Mouse (Mus musculus) midbrain, embryonic 10.5 days (tissue): Measurements from ENCODE around the gene Cbx4. TPM values are rescaled to one million over a fixed set of nuclear protein-coding genes. Genes with fewer than 3 reads are reported as not detected.

Source experiments
- DNase-seq: peaks from one replicate; pipeline ENCODE4 v3.0.0-alpha.2; 2017; ENCODE audit warnings: low spot score
- H3K27ac ChIP-seq: fragments of 300-500 bp; sonication (generic); replicated peaks from 2 replicates; pipeline ENCODE4 v1.5.1; 2016; ENCODE audit warnings: mild to moderate bottlenecking
- H3K27me3 ChIP-seq: fragments of 300-500 bp; sonication (generic); 2 replicates; pipeline ENCODE4 v1.6.1; 2016; ENCODE audit warnings: low read depth, mild to moderate bottlenecking; ENCODE audit not compliant: poor library complexity, severe bottlenecking
- H3K36me3 ChIP-seq: fragments of 300-500 bp; sonication (generic); 2 replicates; pipeline ENCODE4 v1.6.1; 2016; ENCODE audit warnings: mild to moderate bottlenecking, moderate library complexity
- H3K4me1 ChIP-seq: fragments of 300-500 bp; sonication (generic); 2 replicates; pipeline ENCODE4 v1.6.1; 2016
- H3K4me3 ChIP-seq: fragments of 300-500 bp; sonication (generic); 2 replicates; pipeline ENCODE4 v1.5.1; 2016; ENCODE audit warnings: mild to moderate bottlenecking, moderate library complexity
- H3K9me3 ChIP-seq: fragments of 300-500 bp; sonication (generic); replicated peaks from 2 replicates; pipeline ENCODE4 v1.6.1; 2016; ENCODE audit warnings: mild to moderate bottlenecking
- WGBS: fragments of 180-500 bp; shearing (Covaris S2); methylation state at CpG from one replicate; pipeline ENCODE4 v1.1.7; 2016; 5-methylcytosine and 5-hydroxymethylcytosine counted together
- polyA plus RNA-seq: library from polyadenylated mRNA; unstranded; fragments of >200 nt; fragmentation: Nextera tagmentation; extraction: Ambion mirVana; gene quantifications from 2 replicates; pipeline ENCODE4 v1.2.1, GENCODE M21; 2016

Gene Cbx4
- polyA plus RNA-seq, 1 experiment from 2014 or later = 5.1 TPM

DNA sequence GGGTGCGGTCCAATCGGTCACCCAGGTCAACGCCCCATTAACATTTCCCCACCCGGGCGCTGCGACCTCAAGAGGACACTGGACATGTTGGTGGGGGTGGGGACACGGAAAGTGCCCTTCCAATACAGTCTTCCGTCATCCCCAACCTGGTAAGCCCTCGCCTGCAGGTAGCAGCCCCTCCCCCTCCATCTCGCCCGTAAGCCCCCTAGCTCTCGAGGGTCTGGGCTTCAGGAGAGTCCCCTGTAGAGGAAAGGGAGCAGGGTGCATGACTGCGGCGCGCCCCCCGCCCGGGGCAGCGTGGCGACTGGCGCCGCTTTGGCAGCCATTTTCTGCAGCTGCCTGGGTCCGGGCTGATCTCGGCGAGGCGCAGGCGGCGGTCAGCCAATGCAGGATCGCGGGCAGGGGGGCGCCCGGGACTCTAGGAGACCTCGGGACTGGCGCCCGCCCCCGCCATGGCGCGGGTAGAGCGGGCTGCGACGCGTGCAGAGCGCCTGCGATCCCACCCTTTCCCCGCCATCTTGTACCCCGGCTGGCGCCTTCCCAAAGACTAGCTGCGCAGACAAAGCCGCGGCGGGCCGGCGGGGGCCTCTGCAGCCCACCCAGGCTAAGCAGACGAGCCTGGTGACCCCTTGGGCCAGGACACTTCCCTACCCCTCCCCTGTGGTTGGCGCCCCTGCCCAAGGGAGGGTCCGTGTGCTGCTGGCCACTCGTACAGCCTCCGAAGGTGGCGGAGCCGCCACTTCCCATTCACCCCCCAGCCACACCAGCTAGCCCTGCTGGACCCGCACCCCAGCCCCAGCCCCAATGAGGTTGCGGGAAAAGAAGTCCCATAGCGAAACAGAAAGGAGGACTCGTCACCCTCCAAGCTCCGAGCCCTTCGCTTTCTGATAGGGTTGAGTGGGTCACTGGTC lies 29.5 kb downstream of the Cbx4 start:
- Histone ChIP-seq H3K4me3 (peak overlapping the region; percentile 71), H3K4me1 (peaks cover 79% of the 10 kb centered on the region), H3K27ac (peak overlapping the region; percentile 97), H3K36me3 (no peaks in the 10 kb centered on the region), H3K27me3 (peaks cover 100% of the 10 kb centered on the region), H3K9me3 (no peaks in the 10 kb centered on the region)
- under 1% methylated on average over 65 of the region's 65 CpGs for WGBS
- peak; percentile 83 for DNase-seq

DNA sequence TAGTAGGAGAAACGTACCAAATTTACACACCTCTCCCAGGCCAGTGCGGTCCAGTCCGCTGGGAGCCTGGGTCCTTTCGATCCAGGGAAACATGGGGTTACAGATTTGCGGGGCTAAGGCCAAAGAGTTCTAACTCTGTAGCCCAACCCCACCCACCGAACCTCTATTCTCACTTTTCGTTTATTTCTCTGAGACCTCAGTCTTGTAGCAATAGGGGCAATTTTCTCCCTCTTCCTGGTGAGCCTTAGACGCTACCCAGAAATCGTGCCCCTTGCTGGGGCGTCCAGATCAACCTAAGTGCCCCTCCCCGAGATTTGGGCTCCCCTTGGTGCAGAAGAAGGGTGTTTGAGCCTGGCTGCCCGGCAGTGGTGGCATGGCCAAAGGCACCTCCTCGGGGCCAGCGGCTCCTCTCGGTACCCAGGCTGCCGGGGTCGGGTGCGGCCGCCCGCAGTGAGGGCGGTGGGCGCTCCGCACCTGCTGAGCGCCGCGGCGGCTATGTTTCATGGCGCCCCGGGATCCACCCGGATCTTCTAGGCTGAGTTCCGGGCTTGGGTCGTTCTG lies 30.4 kb downstream of the Cbx4 start:
- peak; percentile 37 for DNase-seq
- WGBS = 2% methylated on average over 32 of the region's 32 CpGs
- H3K9me3 ChIP-seq = no peaks in the 10 kb centered on the region
- H3K27ac ChIP-seq = peak overlapping the region; percentile 59
- peaks cover 100% of the 10 kb centered on the region for H3K27me3 ChIP-seq
- peaks cover 79% of the 10 kb centered on the region for H3K4me1 ChIP-seq
- H3K36me3 ChIP-seq = no peaks in the 10 kb centered on the region
- H3K4me3 ChIP-seq = peak overlapping the region; percentile 71

DNA sequence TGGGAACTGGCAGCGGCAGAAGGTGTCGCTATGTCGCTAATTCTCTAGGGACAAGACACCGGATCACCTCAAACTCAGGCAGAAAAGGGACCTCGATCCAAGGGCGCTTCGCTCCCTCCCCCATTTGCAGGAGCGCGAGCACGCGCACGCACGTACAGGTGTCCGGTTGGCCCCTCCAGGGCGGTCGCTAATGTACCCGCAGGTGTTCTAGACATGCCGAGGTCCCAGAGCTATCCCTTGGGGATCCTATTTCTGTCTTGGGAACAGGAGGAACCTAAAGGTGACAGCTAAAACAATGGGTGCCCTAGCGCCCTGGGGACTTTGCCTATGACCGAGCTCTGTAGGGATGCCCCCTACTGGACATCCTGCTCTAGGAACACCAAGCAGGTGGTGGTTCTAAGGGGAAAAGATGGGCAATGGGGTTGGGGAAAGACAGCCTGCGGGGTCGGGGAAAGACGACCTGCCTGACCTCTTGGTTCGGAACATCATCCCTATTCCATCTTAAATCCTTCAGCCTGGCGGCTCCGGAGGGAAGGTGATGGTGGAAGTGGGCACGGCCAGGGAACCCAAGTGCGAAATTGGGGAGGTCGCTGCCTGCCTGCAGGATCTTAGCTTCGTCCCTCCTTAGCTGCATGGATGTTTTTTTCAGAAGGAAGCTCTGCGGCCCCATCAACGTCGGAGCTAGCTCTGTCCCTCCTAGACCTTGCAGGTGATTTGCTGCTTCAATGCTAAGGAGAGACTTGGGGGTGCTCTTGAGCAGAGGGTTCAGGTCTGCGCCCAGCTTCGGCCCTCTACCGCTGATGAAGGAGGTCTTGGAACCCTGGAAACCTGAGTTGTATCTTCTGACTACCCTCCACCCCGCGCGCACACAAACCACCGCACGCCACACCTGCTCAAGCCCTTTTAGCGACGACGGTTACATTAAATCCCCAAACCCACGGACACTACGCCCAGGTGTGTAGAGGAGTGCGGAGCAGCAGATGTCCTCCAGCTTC lies 31.4 kb downstream of the Cbx4 start:
- H3K27ac ChIP-seq = peak overlapping the region; percentile 86
- WGBS = 2% methylated on average over 47 of the region's 47 CpGs
- no peaks in the 10 kb centered on the region for H3K9me3 ChIP-seq
- peak; percentile 56 for DNase-seq
- peaks cover 78% of the 10 kb centered on the region for H3K4me1 ChIP-seq
- no peaks in the 10 kb centered on the region for H3K36me3 ChIP-seq
- H3K27me3 ChIP-seq = peaks cover 100% of the 10 kb centered on the region
- H3K4me3 ChIP-seq = peak overlapping the region; percentile 71

DNA sequence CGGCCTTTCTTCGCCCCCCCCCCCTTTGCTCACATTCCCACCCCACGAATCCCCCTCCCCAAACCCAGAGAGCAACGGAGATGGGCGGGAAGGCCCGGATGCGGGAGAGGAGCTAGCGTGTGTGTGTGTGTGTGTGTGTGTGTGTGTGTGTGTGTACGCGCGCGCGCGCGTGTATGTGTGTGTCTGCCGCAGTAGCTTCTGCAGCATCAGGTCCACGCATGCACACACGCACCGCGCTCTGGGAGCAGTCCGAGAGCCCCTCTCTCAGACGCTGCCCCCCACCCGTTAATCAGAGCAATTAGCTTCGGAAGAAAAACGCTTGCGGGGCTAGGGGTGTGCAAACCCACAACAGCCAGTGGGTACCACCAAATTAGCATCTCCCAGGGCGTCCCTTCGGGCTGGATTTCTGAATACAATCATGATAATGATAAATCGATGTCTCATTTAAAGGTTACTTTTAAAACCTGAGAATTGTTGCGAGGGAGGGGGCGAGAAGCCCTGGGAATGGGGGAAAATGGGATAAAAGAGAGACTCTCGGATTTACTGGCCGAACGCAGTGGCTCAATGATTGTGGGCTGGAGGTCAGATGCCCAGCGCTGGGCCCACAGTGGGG lies 32.2 kb downstream of the Cbx4 start:
- H3K9me3 ChIP-seq = no peaks in the 10 kb centered on the region
- 3% methylated on average over 34 of the region's 35 CpGs for WGBS
- peak overlapping the region; percentile 86 for H3K27ac ChIP-seq
- H3K4me1 ChIP-seq = peaks cover 70% of the 10 kb centered on the region
- H3K36me3 ChIP-seq = no peaks in the 10 kb centered on the region
- H3K4me3 ChIP-seq = peak overlapping the region; percentile 54
- peaks cover 100% of the 10 kb centered on the region for H3K27me3 ChIP-seq
- DNase-seq = no peak

DNA sequence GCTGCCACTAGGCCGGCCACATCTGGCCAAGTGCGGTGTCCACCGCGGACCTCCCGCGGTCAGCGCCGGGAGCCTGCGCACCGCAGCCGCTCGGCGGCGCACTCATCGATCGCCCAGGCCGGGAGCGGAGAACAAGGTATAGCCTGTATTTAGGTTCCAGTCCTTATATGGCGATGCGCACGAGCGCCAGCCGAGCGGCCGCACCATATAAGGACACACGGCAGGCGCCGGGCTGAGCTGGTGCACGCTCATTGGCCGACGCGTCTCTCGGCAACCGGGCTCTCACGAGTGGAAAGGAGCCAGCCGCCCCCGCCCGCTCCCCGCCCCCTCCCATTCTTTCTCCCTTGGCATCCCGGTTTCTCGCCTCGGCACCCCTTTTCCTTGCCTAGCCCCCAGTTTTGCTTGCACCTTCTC lies 32.8 kb downstream of the Cbx4 start:
- no peaks in the 10 kb centered on the region for H3K9me3 ChIP-seq
- peaks cover 100% of the 10 kb centered on the region for H3K27me3 ChIP-seq
- under 1% methylated on average over 42 of the region's 42 CpGs for WGBS
- peak overlapping the region; percentile 86 for H3K27ac ChIP-seq
- H3K36me3 ChIP-seq = no peaks in the 10 kb centered on the region
- H3K4me3 ChIP-seq = peak overlapping the region; percentile 54
- H3K4me1 ChIP-seq = peaks cover 69% of the 10 kb centered on the region
- DNase-seq = peak; percentile 90

DNA sequence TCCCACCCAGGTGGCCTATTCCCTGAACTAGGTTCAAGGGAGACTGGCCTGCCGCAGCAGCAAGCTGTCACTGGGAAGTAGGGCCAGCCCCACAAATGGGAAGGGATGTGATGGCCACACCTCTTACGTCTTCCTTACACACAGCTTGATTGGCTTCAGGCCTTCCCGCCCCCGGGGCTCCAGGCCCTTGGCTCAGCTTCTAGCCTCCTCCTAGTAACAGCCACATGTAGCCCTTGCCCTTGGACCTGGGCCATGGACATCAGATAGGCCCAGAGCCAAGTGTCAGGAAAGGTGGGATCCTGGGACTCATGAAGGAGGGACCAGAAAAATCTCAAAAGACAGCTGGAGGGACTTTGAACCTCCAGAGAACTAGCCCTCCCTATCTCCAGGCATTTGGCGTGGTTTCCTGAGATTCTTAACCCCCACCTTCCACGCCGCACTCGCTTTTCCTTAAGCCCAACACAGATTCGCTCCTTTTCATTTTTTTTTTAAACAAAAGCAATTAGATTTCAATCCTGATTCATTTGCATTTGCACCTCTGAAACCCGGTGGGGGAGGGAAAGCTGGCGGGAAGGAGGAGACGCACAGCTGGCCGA lies 33.3 kb downstream of the Cbx4 start:
- DNase-seq = peak; percentile 66
- peaks cover 69% of the 10 kb centered on the region for H3K4me1 ChIP-seq

DNA sequence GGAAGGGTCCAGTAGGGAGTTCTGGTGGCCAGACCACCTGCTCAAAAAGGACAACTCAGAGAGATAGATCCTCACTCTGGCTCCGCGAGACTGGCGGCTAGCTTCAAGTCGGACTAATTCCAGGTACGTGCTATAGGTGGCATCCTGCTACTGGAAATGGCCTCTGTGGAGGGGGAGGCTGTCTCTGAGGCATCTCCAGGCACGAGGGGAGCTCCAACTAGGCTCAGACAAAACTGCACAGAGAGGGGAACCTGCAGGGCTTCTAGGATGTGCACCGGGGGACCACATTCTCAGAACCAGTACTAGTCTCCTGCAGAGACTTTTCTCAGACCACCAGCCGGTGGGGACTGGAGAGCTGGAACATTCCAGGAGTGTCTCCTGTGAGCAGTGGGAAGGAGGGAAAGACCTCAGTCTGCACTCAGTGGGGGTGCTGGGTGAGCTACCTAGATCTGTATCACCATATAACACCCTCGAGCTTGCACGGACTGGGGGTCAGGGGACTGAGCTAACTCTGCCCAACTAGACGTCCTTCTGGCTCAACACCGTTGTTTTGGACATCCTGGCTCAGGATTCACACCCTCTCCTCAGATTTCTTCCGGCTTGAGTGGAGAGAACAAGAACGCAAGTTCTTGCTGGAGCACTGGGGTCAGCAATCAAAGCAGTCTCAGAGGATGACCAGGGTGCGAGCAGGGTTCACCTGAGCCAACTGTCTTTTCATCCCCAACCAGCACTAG lies 33.9 kb downstream of the Cbx4 start:
- H3K9me3 ChIP-seq = no peaks in the 10 kb centered on the region
- H3K4me3 ChIP-seq = no peak overlapping the region
- DNase-seq = no peak
- peaks cover 69% of the 10 kb centered on the region for H3K4me1 ChIP-seq
- peak overlapping the region; percentile 86; the same call in 1 of the 2 replicates for H3K27ac ChIP-seq
- no peaks in the 10 kb centered on the region for H3K36me3 ChIP-seq
- WGBS = 7% methylated on average over 15 of the region's 15 CpGs
- peaks cover 100% of the 10 kb centered on the region for H3K27me3 ChIP-seq

More for the DNA sequence above, 33.3 kb downstream of the Cbx4 start:
- H3K27ac ChIP-seq = peak overlapping the region; percentile 86
- no peaks in the 10 kb centered on the region for H3K36me3 ChIP-seq
- peak overlapping the region; percentile 54 for H3K4me3 ChIP-seq
- under 1% methylated on average over 13 of the region's 13 CpGs for WGBS
- H3K9me3 ChIP-seq = no peaks in the 10 kb centered on the region
- H3K27me3 ChIP-seq = peaks cover 100% of the 10 kb centered on the region

DNA sequence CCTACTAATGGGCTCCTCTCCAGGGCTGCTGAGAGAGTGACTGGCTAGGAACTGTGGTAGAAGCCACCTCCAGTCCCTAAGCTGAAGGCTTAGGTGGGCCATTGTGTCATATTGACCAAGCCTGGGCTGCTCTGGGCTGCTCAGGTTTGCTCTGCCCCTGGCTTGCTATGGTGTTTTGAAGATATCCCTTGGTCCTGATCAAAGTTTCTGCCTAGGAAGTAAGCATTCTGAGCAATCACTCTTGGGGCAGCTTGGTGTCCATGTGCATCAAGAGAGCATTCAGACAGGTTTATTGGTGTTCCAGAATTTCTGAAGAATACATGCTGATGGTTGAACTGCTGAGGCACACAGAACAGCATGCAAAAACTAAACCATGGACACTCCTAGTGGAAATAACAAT lies 34.6 kb downstream of the Cbx4 start:
- H3K36me3 ChIP-seq = no peaks in the 10 kb centered on the region
- no peak for DNase-seq
- H3K27me3 ChIP-seq = peaks cover 100% of the 10 kb centered on the region
- no peaks in the 10 kb centered on the region for H3K9me3 ChIP-seq
- H3K27ac ChIP-seq = no peak overlapping the region
- no peak overlapping the region for H3K4me3 ChIP-seq
- H3K4me1 ChIP-seq = peaks cover 69% of the 10 kb centered on the region

DNA sequence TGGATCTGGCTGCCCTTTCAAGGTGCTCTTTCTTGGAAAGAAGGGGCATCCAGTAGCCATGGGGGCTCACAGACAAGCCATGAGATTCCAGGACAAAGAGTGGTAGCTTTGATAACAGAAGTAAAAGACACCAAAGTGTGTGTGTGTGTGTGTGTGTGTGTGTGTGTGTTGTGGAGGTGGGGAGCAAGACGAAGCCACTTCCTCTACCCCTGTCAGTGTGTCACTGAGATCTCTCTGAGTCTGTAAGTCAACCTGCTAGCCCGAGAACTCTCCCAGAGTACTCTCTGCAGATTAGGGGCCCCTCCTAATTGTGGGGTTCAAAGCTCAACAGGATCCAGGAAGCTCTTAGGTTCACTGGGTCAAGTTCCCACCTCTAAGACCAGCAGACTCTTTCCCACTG lies 35.7 kb downstream of the Cbx4 start:
- Histone ChIP-seq H3K36me3 (no peaks in the 10 kb centered on the region), H3K4me3 (no peak overlapping the region), H3K4me1 (peaks cover 66% of the 10 kb centered on the region), H3K27me3 (peaks cover 100% of the 10 kb centered on the region), H3K9me3 (no peaks in the 10 kb centered on the region), H3K27ac (no peak overlapping the region)
- 6% methylated on average over 2 of the region's 2 CpGs for WGBS
- DNase-seq = no peak

DNA sequence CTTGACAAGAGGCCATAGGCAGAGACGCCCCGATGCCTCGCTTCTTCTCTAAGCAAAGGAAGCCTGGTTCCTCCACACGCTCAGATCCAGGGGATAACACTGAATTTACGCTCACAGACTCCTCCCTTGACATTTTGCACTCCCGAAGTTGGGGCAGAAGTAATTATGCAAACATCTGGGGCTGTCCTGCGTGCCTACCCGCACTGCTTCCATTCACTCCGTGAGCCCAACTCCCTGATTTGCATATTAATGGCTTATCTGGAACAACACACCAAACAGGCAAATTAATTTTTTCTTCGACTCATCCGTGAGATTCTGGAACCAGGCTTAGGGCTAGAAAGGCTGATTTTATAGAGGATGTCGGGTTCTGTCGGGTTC lies 37.9 kb downstream of the Cbx4 start:
- Histone ChIP-seq H3K27ac (no peak overlapping the region), H3K4me1 (peaks cover 59% of the 10 kb centered on the region), H3K36me3 (no peaks in the 10 kb centered on the region), H3K9me3 (no peaks in the 10 kb centered on the region), H3K27me3 (peaks cover 100% of the 10 kb centered on the region), H3K4me3 (peak overlapping the region; percentile 49; the same call in 1 of the 2 replicates)
- under 1% methylated on average over 13 of the region's 13 CpGs for WGBS
- DNase-seq = peak; percentile 48
